Mouse (Mus musculus): ENCODE measurements around the gene Tmc6.

DNA sequence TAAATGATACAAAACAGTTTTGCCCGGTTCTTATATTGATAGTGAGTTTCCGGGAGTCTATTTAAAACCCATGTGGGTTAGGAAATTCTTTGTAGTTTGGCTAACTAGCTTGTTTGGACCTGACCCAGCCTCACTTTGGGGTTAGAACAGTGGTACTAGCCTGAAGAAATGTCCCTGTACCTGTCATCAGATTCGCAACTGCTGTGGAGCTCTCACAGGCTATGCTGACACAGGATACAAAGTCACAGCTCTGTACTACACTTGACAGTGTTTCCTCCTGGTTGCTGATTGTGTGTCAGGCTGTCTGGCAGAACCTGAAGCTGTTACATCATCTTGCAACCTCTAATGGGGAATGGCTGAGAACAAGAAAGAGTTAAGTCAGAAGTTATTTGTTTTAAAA lies 52.7 kb downstream of the Tmc6 start:
- TF ChIP-seq CTCF (IDR thresholded peaks at IDR 0.05; ENCODE audit: low read depth, low read length): no peak
- TF ChIP-seq POLR2A (IDR thresholded peaks at IDR 0.05; ENCODE audit: borderline replicate concordance, low read depth, low read length): no peak
